Mouse (Mus musculus): ENCODE data around the gene Zcchc8. TPM values are rescaled to one million over a fixed set of nuclear protein-coding genes. Genes with fewer than 3 reads are reported as not detected.

Gene Zcchc8
- total RNA-seq, 2 experiments from 2014 or later = 16.2 to 18.0 TPM

Other genes starting within 250 kb of the Zcchc8 start
- not detected for gene Lrrc43, start 231.8 kb downstream of the Zcchc8 start, total RNA-seq (2021)
- not detected for gene Il31, start 231.6 kb downstream of the Zcchc8 start, total RNA-seq (2021)
- under 1 TPM in 1 of 2 experiments, not detected in 1; 0.16 TPM for gene B3gnt4, start 210.6 kb downstream of the Zcchc8 start, total RNA-seq (2021)
- 10 to 100 TPM; 35.7 to 45.1 TPM for gene Diablo, start 196.9 kb downstream of the Zcchc8 start, total RNA-seq (2021)
- gene Gm49027, start 195.6 kb downstream of the Zcchc8 start, total RNA-seq (2021) = under 1 TPM in 1 of 2 experiments, not detected in 1; 0.43 TPM
- 10 to 100 TPM; 32.1 to 39.9 TPM for gene Vps33a, start 148.1 kb downstream of the Zcchc8 start, total RNA-seq (2021)
- gene Clip1, start 36.5 kb downstream of the Zcchc8 start, total RNA-seq (2021) = 100 to 1,000 TPM; 326 to 336 TPM
- gene Rsrc2, start 28.3 kb upstream of the Zcchc8 start, total RNA-seq (2021) = 10 to 100 TPM; 38.5 to 39.8 TPM
- gene Kntc1, start 28.6 kb upstream of the Zcchc8 start, total RNA-seq (2021) = under 1 TPM; 0.09 to 0.14 TPM
- gene Hcar2, start 144.4 kb upstream of the Zcchc8 start, total RNA-seq (2021) = not detected
- gene Hcar1, start 158.9 kb upstream of the Zcchc8 start, total RNA-seq (2021) = under 1 TPM; 0.21 to 0.36 TPM
- 10 to 100 TPM; 48.6 to 59.9 TPM for gene Denr, start 186.1 kb upstream of the Zcchc8 start, total RNA-seq (2021)
- not detected for gene Gm43518, start 206.3 kb upstream of the Zcchc8 start, total RNA-seq (2021)
- gene Ccdc62, start 209.6 kb upstream of the Zcchc8 start, total RNA-seq (2021) = 1 to 10 TPM; 1.4 to 1.6 TPM

Data from gastrocnemius, adult 18-20 months (tissue).